ENCODE assay signal across 18 mouse cellular contexts in the genomic region with DNA sequence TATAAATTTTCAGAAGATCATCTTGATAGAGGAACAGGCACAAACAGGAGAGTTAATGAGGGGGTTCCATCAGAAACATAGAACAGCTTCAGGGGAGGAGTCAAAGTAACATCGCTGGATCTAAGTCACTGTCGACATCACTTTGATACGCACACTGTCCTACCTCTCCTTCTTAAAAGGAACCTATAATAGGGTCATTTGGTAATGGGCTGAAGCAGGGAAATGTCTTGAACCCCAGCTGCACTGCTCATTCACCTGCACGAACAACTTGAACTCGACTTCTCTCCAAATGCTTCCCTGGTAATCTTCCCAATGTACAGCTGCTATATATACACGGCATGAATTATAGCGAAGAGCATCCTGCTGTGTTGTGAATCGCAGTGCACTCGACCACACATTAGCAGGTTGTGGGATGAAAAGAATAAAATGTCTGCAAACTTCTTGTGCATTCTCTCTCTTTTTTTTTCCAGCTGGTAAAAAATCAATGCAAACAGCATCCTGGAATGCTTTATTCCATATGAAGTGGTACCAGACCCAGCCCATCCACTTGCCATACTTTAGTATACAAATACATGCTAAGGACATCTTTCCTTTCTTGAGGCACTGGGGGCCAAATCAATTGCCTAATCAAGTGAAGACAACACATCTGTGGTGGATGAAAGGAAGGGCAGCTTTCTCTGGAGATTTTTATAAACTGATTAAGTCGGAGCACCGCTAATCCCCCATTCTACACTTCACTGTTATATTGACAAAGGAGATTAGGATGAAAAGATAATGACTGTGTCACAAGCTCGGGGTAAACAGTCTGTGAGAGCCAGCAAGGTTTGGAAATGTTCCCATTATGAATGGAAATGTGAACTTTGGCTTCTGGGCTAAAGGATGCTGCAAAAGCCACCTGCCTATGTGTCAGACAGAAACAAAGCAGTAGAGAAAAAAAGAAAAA.
DNase-seq lines count a peak whose midpoint lies in the region; ATAC-seq lines count a peak whose summit lies in the region.
"Had no signal": no experiment of that assay in that cellular context is flagged by ENCODE, and none has a peak within 500 bp of the region (broad histone marks: within the 10 kb centered on the region; RNA-seq: fewer than 3 reads in every experiment).

No protein-coding gene starts in this region.

- H3K27me3 ChIP-seq in forebrain, embryonic 12.5 days, result peaks cover 6% of the 10 kb centered on the region
- peaks cover 60% of the 10 kb centered on the region for H3K27me3 ChIP-seq in forebrain, embryonic 10.5 days (ENCODE audit: poor library complexity, severe bottlenecking)
- H3K27me3 ChIP-seq in forebrain, embryonic 13.5 days, result no peaks in the 10 kb centered on the region; the same call in 1 of the 2 replicates
- H3K27me3 ChIP-seq in midbrain, embryonic 11.5 days (ENCODE audit: control insufficient read depth, insufficient read depth, low read length), result peaks cover 42% of the 10 kb centered on the region
- H3K27me3 ChIP-seq: intestine, embryonic 15.5 days; stomach, embryonic 15.5 days had no signal

- no peak overlapping the region for H3K27ac ChIP-seq in forebrain, embryonic 12.5 days
- H3K27ac ChIP-seq in forebrain, embryonic 10.5 days, result no peak overlapping the region
- no peak overlapping the region for H3K27ac ChIP-seq in forebrain, embryonic 13.5 days
- no peak overlapping the region for H3K27ac ChIP-seq in midbrain, embryonic 11.5 days (ENCODE audit: low read depth, low read length)
- H3K27ac ChIP-seq: intestine, embryonic 15.5 days; limb, embryonic 10.5 days; stomach, embryonic 15.5 days had no signal

- ATAC-seq in forebrain, embryonic 12.5 days (ENCODE audit: low FRiP score), result peak; percentile 66
- peak; percentile 74 for ATAC-seq in forebrain, embryonic 13.5 days
- ATAC-seq in midbrain, embryonic 11.5 days (ENCODE audit: low FRiP score), result peak; percentile 88
- ATAC-seq: intestine, embryonic 15.5 days had no signal

- no peaks in the 10 kb centered on the region for H3K9me3 ChIP-seq in forebrain, embryonic 12.5 days
- no peaks in the 10 kb centered on the region for H3K9me3 ChIP-seq in forebrain, embryonic 10.5 days
- no peaks in the 10 kb centered on the region for H3K9me3 ChIP-seq in forebrain, embryonic 13.5 days (replicated peaks)
- no peaks in the 10 kb centered on the region for H3K9me3 ChIP-seq in midbrain, embryonic 11.5 days (ENCODE audit: control insufficient read depth, low read length)
- H3K9me3 ChIP-seq: intestine, embryonic 15.5 days; limb, embryonic 10.5 days; stomach, embryonic 15.5 days had no signal

- H3K4me3 ChIP-seq in forebrain, embryonic 12.5 days (replicated peaks), result no peak overlapping the region
- H3K4me3 ChIP-seq in forebrain, embryonic 10.5 days, result no peak overlapping the region
- H3K4me3 ChIP-seq in forebrain, embryonic 13.5 days, result no peak overlapping the region
- no peak overlapping the region for H3K4me3 ChIP-seq in midbrain, embryonic 11.5 days (ENCODE audit: low read depth, low read length)
- H3K4me3 ChIP-seq: intestine, embryonic 15.5 days; limb, embryonic 10.5 days; stomach, embryonic 15.5 days had no signal

- H3K36me3 ChIP-seq in forebrain, embryonic 12.5 days (replicated peaks), result no peaks in the 10 kb centered on the region
- no peaks in the 10 kb centered on the region for H3K36me3 ChIP-seq in forebrain, embryonic 10.5 days (replicated peaks)
- H3K36me3 ChIP-seq in forebrain, embryonic 13.5 days (ENCODE audit: poor library complexity, severe bottlenecking), result no peaks in the 10 kb centered on the region
- no peaks in the 10 kb centered on the region for H3K36me3 ChIP-seq in midbrain, embryonic 11.5 days (ENCODE audit: control insufficient read depth, insufficient read depth, low read length)
- H3K36me3 ChIP-seq: intestine, embryonic 15.5 days; limb, embryonic 10.5 days; stomach, embryonic 15.5 days had no signal

- intact Hi-C loops in left cerebral cortex, postnatal 10 days (cut with DNase I), result no loop called here

- no peak overlapping the region for H3K9ac ChIP-seq in forebrain, embryonic 12.5 days
- no peak overlapping the region for H3K9ac ChIP-seq in forebrain, embryonic 13.5 days
- no peak overlapping the region for H3K9ac ChIP-seq in midbrain, embryonic 11.5 days (ENCODE audit: low read length)
- H3K9ac ChIP-seq: intestine, embryonic 15.5 days; stomach, embryonic 15.5 days had no signal

- 22% methylated on average over 12 of the region's 12 CpGs for WGBS in forebrain, embryonic 12.5 days
- WGBS in forebrain, embryonic 10.5 days, result 36% methylated on average over 12 of the region's 12 CpGs
- WGBS in forebrain, embryonic 13.5 days, result 16% methylated on average over 12 of the region's 12 CpGs
- 20% methylated on average over 12 of the region's 12 CpGs for WGBS in midbrain, embryonic 11.5 days

- no peak for DNase-seq in forebrain, embryonic 10.5 days (ENCODE audit: extremely low spot score, low spot score)
- peak; percentile 91 for DNase-seq in midbrain, embryonic 11.5 days (ENCODE audit: low spot score, missing footprints)
- DNase-seq in retina, embryonic 14.5 days (ENCODE audit: low spot score), result peak; percentile 69
- no peak for DNase-seq in adipocyte (ENCODE audit: low spot score)
- DNase-seq in left cerebral cortex, postnatal 10 days (ENCODE audit: extremely low spot score in 1 of 2, low spot score in 2 of 2), result no peak
- DNase-seq: adrenal gland, adult 8-10 months; B cell, adult 2 months; cerebellum, adult 9-11 months; kidney, adult 9 months; kidney, postnatal 25 days; lung, adult 2 months; thymus, adult 18-20 months had no signal

- H3K4me1 ChIP-seq in forebrain, embryonic 12.5 days, result peaks cover 15% of the 10 kb centered on the region
- H3K4me1 ChIP-seq in forebrain, embryonic 10.5 days, result peaks cover 33% of the 10 kb centered on the region
- peaks cover 14% of the 10 kb centered on the region for H3K4me1 ChIP-seq in forebrain, embryonic 13.5 days
- peaks cover 8% of the 10 kb centered on the region; the same call in 1 of the 2 replicates for H3K4me1 ChIP-seq in midbrain, embryonic 11.5 days (ENCODE audit: control insufficient read depth, insufficient read depth, low read length)
- H3K4me1 ChIP-seq: intestine, embryonic 15.5 days; limb, embryonic 10.5 days; stomach, embryonic 15.5 days had no signal

- H3K4me2 ChIP-seq in forebrain, embryonic 12.5 days, result peak overlapping the region; percentile 4; the same call in 1 of the 2 replicates
- peak overlapping the region; percentile 22; the same call in 1 of the 2 replicates for H3K4me2 ChIP-seq in forebrain, embryonic 13.5 days
- no peak overlapping the region for H3K4me2 ChIP-seq in midbrain, embryonic 11.5 days
- H3K4me2 ChIP-seq: intestine, embryonic 15.5 days; liver, embryonic 11.5 days; stomach, embryonic 15.5 days had no signal

Comparison
In these comparisons a context has a peak if more than half of its experiments do, and no peak if none do; other contexts are left out.
1. DNase-seq: peak in midbrain, embryonic 11.5 days (single experiment) and retina, embryonic 14.5 days (single experiment); none in forebrain, embryonic 10.5 days (single experiment), adipocyte (single experiment) and left cerebral cortex, postnatal 10 days (0 of 2).
2. Peak in every context shown above with its lines, with median percentiles within 50 percentile points of each other: ATAC-seq.